ENCODE assay signal across 12 mouse cellular contexts in genomic region chr16:34962322-34962721, GRCm38 (mm10). TPM values are rescaled to one million over a fixed set of nuclear protein-coding genes. Genes with fewer than 3 reads are reported as not detected.
DNase-seq lines count a peak whose midpoint lies in the region; ATAC-seq and TF ChIP-seq lines count a peak whose summit lies in the region.
"Had no signal": no experiment of that assay in that cellular context is flagged by ENCODE, and none has a peak within 500 bp of the region (broad histone marks: within the 10 kb centered on the region; RNA-seq: fewer than 3 reads in every experiment).

No protein-coding gene starts in this region.

- H3K9me3 ChIP-seq in lung, embryonic 16.5 days (ENCODE audit: control insufficient read depth, low read length), result no peaks in the 10 kb centered on the region
- no peaks in the 10 kb centered on the region for H3K9me3 ChIP-seq in intestine, embryonic 15.5 days
- H3K9me3 ChIP-seq in stomach, postnatal 0 days (ENCODE audit: control insufficient read depth, low read length), result no peaks in the 10 kb centered on the region

- no peaks in the 10 kb centered on the region for H3K27me3 ChIP-seq in lung, embryonic 16.5 days (ENCODE audit: control insufficient read depth, insufficient read depth, low read depth, low read length)
- H3K27me3 ChIP-seq in intestine, embryonic 15.5 days (replicated peaks), result no peaks in the 10 kb centered on the region
- H3K27me3 ChIP-seq in stomach, postnatal 0 days (ENCODE audit: control insufficient read depth, insufficient read depth, low read length), result no peaks in the 10 kb centered on the region
- H3K27me3 ChIP-seq: Patski had no signal

- H3K27ac ChIP-seq in lung, embryonic 16.5 days (ENCODE audit: low read length), result peak overlapping the region; percentile 88
- peak overlapping the region; percentile 57 for H3K27ac ChIP-seq in intestine, embryonic 15.5 days
- H3K27ac ChIP-seq in stomach, postnatal 0 days (replicated peaks), result peak overlapping the region; percentile 61; the same call in 1 of the 2 replicates

- ATAC-seq in lung, embryonic 16.5 days (ENCODE audit: low read depth), result no peak
- ATAC-seq in intestine, embryonic 15.5 days, result no peak
- no peak for ATAC-seq in stomach, postnatal 0 days (ENCODE audit: low FRiP score, low TSS enrichment)
- ATAC-seq: Patski had no signal

- no peak overlapping the region for H3K4me2 ChIP-seq in lung, embryonic 16.5 days (ENCODE audit: low read depth, low read length)
- H3K4me2 ChIP-seq in intestine, embryonic 15.5 days (replicated peaks), result no peak overlapping the region
- H3K4me2 ChIP-seq in stomach, postnatal 0 days (replicated peaks; ENCODE audit: low read depth), result no peak overlapping the region

- peaks cover 5% of the 10 kb centered on the region for H3K36me3 ChIP-seq in lung, embryonic 16.5 days (ENCODE audit: control insufficient read depth, insufficient read depth, low read length)
- peaks cover 8% of the 10 kb centered on the region; the same call in 1 of the 2 replicates for H3K36me3 ChIP-seq in intestine, embryonic 15.5 days
- peaks cover 7% of the 10 kb centered on the region; the same call in 1 of the 2 replicates for H3K36me3 ChIP-seq in stomach, postnatal 0 days (ENCODE audit: control insufficient read depth, insufficient read depth, low read length)

- 26% methylated on average over 4 of the region's 4 CpGs for WGBS in lung, embryonic 16.5 days
- 35% methylated on average over 4 of the region's 4 CpGs for WGBS in intestine, embryonic 15.5 days
- 47% methylated on average over 4 of the region's 4 CpGs for WGBS in stomach, postnatal 0 days

- peak; percentile 44 for DNase-seq in gastrocnemius, postnatal 14 days
- no peak for DNase-seq in gastrocnemius, adult 8-10 months (ENCODE audit: low spot score in 2 of 2)
- DNase-seq in lung, postnatal 25 days (ENCODE audit: low spot score), result no peak
- DNase-seq in stomach, postnatal 0 days (ENCODE audit: low spot score), result no peak
- no peak for DNase-seq in left cerebral cortex, adult 9 months (ENCODE audit: low spot score in 2 of 2)
- no peak for DNase-seq in cerebellum, adult 11-12 months
- DNase-seq: cerebellum, postnatal 25 days; left cerebral cortex, postnatal 4 days; thymus, postnatal 25 days had no signal

- H3K9ac ChIP-seq in lung, embryonic 16.5 days (ENCODE audit: low read length), result no peak overlapping the region
- H3K9ac ChIP-seq in intestine, embryonic 15.5 days, result no peak overlapping the region
- no peak overlapping the region for H3K9ac ChIP-seq in stomach, postnatal 0 days (ENCODE audit: low read length)

- intact Hi-C loops in gastrocnemius, postnatal 14 days (cut with DNase I; ENCODE audit: low total_unique reads), result no loop called here

- H3K4me3 ChIP-seq in lung, embryonic 16.5 days (ENCODE audit: low read length), result no peak overlapping the region
- no peak overlapping the region for H3K4me3 ChIP-seq in intestine, embryonic 15.5 days (replicated peaks)
- no peak overlapping the region for H3K4me3 ChIP-seq in stomach, postnatal 0 days (ENCODE audit: low read depth, low read length)

- TF ChIP-seq CTCF in stomach, postnatal 0 days (IDR thresholded peaks at IDR 0.05; ENCODE audit: low read depth), result no peak

- TF ChIP-seq EP300 in stomach, postnatal 0 days (optimal IDR thresholded peaks at IDR 0.05), result peak; percentile 15

- H3K4me1 ChIP-seq in lung, embryonic 16.5 days (replicated peaks; ENCODE audit: control insufficient read depth, insufficient read depth, low read length), result peaks cover 76% of the 10 kb centered on the region
- peaks cover 50% of the 10 kb centered on the region for H3K4me1 ChIP-seq in intestine, embryonic 15.5 days (replicated peaks)
- 0 out of 2 replicates have a peak, but pooled peaks cover 2% of the 10 kb centered on the region for H3K4me1 ChIP-seq in stomach, postnatal 0 days (replicated peaks; ENCODE audit: control insufficient read depth, insufficient read depth)

RNA-seq across cellular contexts. Expression of gene Hacd2, which starts 59.9 kb away (rescaled TPM):
- total RNA-seq in gastrocnemius, postnatal 14 days (2021), result 1 to 10 TPM; 2.3 to 3.5 TPM
- total RNA-seq in gastrocnemius, adult 8-10 months (2022), result 1 to 10 TPM; 1.0 to 4.1 (median 2.4) TPM
- polyA plus RNA-seq in lung, embryonic 16.5 days (2015; fragmentation: Nextera tagmentation; extraction: Ambion mirVana), result 78.2 and 92.9 TPM in 2 replicates
- 92.3 and 112 TPM in 2 replicates for polyA plus RNA-seq in intestine, embryonic 15.5 days (2015; fragmentation: Nextera tagmentation; extraction: Ambion mirVana)
- polyA plus RNA-seq in stomach, postnatal 0 days (2015; fragmentation: Nextera tagmentation; extraction: Ambion mirVana), result 99.6 and 107 TPM in 2 replicates
